Mouse (Mus musculus) midbrain, postnatal 0 days (tissue): ENCODE results near the gene Cabp2. TPM values are rescaled to one million over a fixed set of nuclear protein-coding genes. Genes with fewer than 3 reads are reported as not detected.

Source experiments
- ATAC-seq: fragments of 200-750 bp; cut with Nextera tagmentation; 2 replicates; pipeline ENCODE4 v1.8.0; 2017; ENCODE audit warnings: moderate number of reproducible peaks, mild to moderate bottlenecking, moderate TSS enrichment, moderate library complexity; ENCODE audit not compliant: low FRiP score
- DNase-seq: peaks from one replicate; pipeline ENCODE4 v3.0.0-alpha.2; 2015; ENCODE audit warnings: low spot score
- H3K27ac ChIP-seq: fragments of 300-500 bp; sonication (generic); 2 replicates; pipeline ENCODE4 v1.5.1; 2014; ENCODE audit warnings: low read depth, mild to moderate bottlenecking, low read length, mixed read lengths
- H3K27me3 ChIP-seq: fragments of 300-500 bp; sonication (generic); 2 replicates; pipeline ENCODE4 v1.6.1; 2014; ENCODE audit warnings: low read length, control low read depth, mixed read lengths; ENCODE audit not compliant: insufficient read depth
- H3K36me3 ChIP-seq: fragments of 300-500 bp; sonication (generic); 2 replicates; pipeline ENCODE4 v1.6.1; 2014; ENCODE audit warnings: low read length, control low read depth, mixed read lengths; ENCODE audit not compliant: insufficient read depth
- H3K4me1 ChIP-seq: fragments of 300-500 bp; sonication (generic); 2 replicates; pipeline ENCODE4 v1.6.1; 2014; ENCODE audit warnings: mild to moderate bottlenecking, control low read depth, antibody characterized with exemption, low read length, mixed read lengths; ENCODE audit not compliant: insufficient read depth
- H3K4me2 ChIP-seq: fragments of 300-500 bp; sonication (generic); 2 replicates; pipeline ENCODE4 v1.6.1; 2014; ENCODE audit warnings: low read depth, mild to moderate bottlenecking, low read length, mixed read lengths; ENCODE audit not compliant: poor library complexity, severe bottlenecking
- H3K4me3 ChIP-seq: fragments of 300-500 bp; sonication (generic); 2 replicates; pipeline ENCODE4 v1.5.1; 2014; ENCODE audit warnings: low read depth, mild to moderate bottlenecking, low read length, moderate library complexity
- H3K9ac ChIP-seq: fragments of 300-500 bp; sonication (generic); replicated peaks from 2 replicates; pipeline ENCODE4 v1.6.1; 2014; ENCODE audit warnings: mild to moderate bottlenecking, low read length, moderate library complexity, mixed read lengths; ENCODE audit not compliant: poor library complexity, severe bottlenecking
- H3K9me3 ChIP-seq: fragments of 300-500 bp; sonication (generic); 2 replicates; pipeline ENCODE4 v1.6.1; 2016; ENCODE audit warnings: low read length, control low read depth
- CTCF ChIP-seq: IDR thresholded peaks from 2 replicates; pipeline ENCODE4 v1.5.1; 2016; ENCODE audit warnings: antibody characterized with exemption, mild to moderate bottlenecking
- WGBS: fragments of 180-500 bp; shearing (Covaris S2); extraction: QIAGEN DNeasy Blood & Tissue Kit; methylation state at CpG from one replicate; pipeline ENCODE4 v1.1.7; 2014; 5-methylcytosine and 5-hydroxymethylcytosine counted together
- polyA plus RNA-seq: library from polyadenylated mRNA; unstranded; fragments of >200 nt; fragmentation: Nextera tagmentation; extraction: Ambion mirVana; gene quantifications from 2 replicates; pipeline ENCODE4 v1.2.1, GENCODE M21; 2015
- total RNA-seq: library from RNA; depleted of rRNA; stranded (reverse); fragments of >200 nt; gene quantifications from 2 replicates; pipeline ENCODE4 v1.2.3, GENCODE M21; 2014

The Cabp2 gene
- total and polyA plus RNA-seq, 2 experiments from 2014 or later: not detected

DNA sequence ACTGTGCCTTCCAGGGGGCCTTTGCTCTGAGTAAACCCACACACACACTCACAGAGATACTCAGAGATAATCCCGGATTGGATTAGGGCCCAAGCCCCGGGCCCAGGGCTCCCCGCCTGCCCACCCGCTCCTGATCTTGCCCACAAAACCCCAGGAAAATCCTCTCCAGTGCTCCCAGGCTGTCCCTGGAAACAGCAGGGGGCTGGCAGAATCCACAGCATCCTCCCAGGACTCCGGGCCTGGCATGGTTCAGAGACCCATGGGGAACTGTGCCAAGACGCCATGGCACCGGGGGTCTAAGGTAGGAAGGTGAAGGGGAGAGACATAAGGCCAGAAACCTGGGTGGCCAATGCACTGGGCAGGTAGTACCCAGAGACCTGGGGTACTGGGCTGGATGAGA lies 1.9 kb downstream of the Cabp2 start:
- Histone ChIP-seq H3K27me3 (no peaks in the 10 kb centered on the region), H3K9me3 (no peaks in the 10 kb centered on the region), H3K9ac (no peak overlapping the region), H3K4me2 (no peak overlapping the region), H3K27ac (no peak overlapping the region), H3K4me1 (no peaks in the 10 kb centered on the region), H3K4me3 (no peak overlapping the region), H3K36me3 (no peaks in the 10 kb centered on the region)
- 83% methylated on average over 7 of the region's 7 CpGs for WGBS
- ATAC-seq (no peak), DNase-seq (no peak)
- no peak for TF ChIP-seq CTCF

DNA sequence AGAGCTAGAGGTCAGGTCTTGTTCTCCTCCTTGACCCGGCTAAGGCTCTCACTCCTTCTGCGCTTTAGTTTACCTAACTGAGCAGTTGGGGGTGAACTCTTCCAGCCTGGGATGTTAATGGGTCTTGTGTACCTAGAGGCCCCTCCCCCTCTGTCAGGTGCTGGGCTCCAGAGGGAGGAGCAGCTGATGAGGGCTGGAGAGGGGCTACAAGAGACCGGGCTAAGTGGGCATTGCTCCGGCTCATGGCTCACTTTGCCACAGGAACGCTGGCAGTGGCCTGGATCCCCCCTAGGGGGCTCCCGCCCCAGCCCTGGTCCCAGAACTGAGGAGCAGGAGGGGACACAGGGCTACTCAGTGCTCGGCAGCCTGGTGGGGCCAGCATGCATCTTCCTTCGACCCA lies 2.4 kb downstream of the Cabp2 start:
- TF ChIP-seq CTCF: no peak
- H3K4me3 ChIP-seq: no peak overlapping the region
- H3K4me1 ChIP-seq: no peaks in the 10 kb centered on the region
- no peaks in the 10 kb centered on the region for H3K9me3 ChIP-seq
- ATAC-seq (no peak), DNase-seq (no peak)
- no peak overlapping the region for H3K27ac ChIP-seq
- 31% methylated on average over 8 of the region's 8 CpGs for WGBS
- H3K36me3 ChIP-seq: no peaks in the 10 kb centered on the region
- no peak overlapping the region for H3K4me2 ChIP-seq
- H3K27me3 ChIP-seq: no peaks in the 10 kb centered on the region
- H3K9ac ChIP-seq: no peak overlapping the region

DNA sequence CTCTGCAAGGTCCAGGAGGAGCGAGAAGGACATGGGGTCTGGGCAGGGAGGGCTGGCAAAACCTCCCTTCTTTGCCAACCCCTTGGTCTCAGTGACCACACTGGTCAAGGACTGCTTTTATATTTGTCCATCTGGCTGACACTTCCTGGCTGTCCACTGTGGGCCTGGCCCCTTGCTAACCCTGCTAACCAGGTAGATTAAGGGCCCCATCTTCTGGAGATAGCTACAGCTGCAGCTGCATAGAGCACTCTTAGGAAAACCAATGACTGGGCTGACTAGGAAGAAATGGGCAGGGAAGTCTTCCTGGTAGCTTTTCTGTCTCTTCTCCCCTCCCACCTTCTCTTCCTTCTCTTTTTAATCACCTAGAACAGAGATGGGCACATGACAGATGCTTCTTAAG lies 3.6 kb downstream of the Cabp2 start:
- no peak overlapping the region for H3K4me2 ChIP-seq
- 88% methylated on average over 1 of the region's 1 CpGs for WGBS
- no peak for DNase-seq
- H3K27me3 ChIP-seq: no peaks in the 10 kb centered on the region
- no peaks in the 10 kb centered on the region for H3K4me1 ChIP-seq
- no peak overlapping the region for H3K4me3 ChIP-seq
- no peaks in the 10 kb centered on the region for H3K9me3 ChIP-seq
- TF ChIP-seq CTCF: peak; percentile 44
- no peaks in the 10 kb centered on the region for H3K36me3 ChIP-seq
- H3K27ac ChIP-seq: no peak overlapping the region
- no peak for ATAC-seq
- H3K9ac ChIP-seq: no peak overlapping the region

DNA sequence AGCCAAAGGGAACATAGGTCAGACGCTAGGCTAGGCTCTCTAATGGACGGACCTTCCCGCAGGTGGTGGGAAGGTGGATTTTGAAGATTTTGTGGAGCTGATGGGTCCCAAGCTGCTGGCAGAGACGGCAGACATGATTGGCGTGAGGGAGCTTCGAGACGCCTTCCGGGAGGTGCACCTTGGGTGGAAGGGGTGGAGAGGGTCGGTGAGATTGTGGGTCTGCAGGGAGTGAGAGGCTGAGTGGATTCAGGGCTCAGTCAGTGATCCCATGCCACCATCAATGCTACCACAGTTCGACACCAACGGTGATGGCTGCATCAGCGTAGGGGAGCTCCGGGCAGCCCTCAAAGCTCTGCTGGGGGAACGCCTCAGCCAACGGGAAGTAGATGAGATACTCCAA lies 4.8 kb downstream of the Cabp2 start:
- TF ChIP-seq CTCF: no peak
- no peaks in the 10 kb centered on the region for H3K9me3 ChIP-seq
- WGBS: 90% methylated on average over 15 of the region's 15 CpGs
- H3K27me3 ChIP-seq: no peaks in the 10 kb centered on the region
- no peak overlapping the region for H3K4me3 ChIP-seq
- H3K27ac ChIP-seq: no peak overlapping the region
- DNase-seq (no peak), ATAC-seq (no peak)
- H3K4me1 ChIP-seq: no peaks in the 10 kb centered on the region
- no peak overlapping the region for H3K4me2 ChIP-seq
- H3K36me3 ChIP-seq: no peaks in the 10 kb centered on the region
- H3K9ac ChIP-seq: no peak overlapping the region

DNA sequence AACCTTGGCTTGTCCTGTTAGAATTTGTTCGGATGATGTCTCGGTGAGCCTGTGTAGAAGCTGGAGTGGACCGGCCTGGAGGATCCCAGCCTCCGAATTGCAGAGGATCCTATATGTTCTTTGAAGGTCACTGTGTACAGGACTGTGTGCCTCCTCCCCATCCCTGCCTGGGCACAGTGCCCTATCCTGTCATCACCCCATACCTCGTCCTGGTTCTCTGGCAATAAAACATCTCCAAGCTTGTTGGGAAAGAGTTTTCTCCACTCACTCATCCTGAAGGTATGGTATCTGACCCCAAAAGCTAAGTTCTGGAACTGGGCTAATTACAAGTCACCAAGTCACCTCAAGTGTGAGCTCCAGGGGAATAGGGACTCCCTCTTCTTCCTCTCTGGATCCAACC lies 5.7 kb downstream of the Cabp2 start:
- Histone ChIP-seq H3K4me1 (no peaks in the 10 kb centered on the region), H3K9ac (no peak overlapping the region), H3K9me3 (no peaks in the 10 kb centered on the region), H3K27ac (no peak overlapping the region), H3K36me3 (no peaks in the 10 kb centered on the region), H3K4me2 (no peak overlapping the region), H3K27me3 (no peaks in the 10 kb centered on the region), H3K4me3 (no peak overlapping the region)
- no peak for TF ChIP-seq CTCF
- ATAC-seq (no peak), DNase-seq (no peak)
- 86% methylated on average over 5 of the region's 5 CpGs for WGBS

DNA sequence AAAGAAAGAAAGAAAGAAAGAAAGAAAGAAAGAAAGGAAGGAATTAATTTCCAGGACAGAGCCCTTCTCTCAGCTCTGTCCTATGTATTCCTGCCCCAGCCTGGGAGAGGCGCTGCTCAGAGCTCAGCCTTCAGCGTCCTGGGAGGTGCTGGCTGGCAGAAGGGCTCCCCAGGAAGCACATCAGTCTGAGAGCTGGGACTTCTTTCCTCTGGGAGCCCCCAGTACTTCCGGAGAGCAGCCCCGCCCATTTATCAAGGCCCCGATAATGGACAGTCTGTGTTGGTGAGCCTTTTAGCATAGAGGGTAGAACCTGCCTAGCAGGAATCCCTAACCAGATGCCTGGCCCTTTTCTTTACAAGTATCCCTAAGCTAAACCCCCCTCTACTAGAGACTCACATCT lies 6.8 kb downstream of the Cabp2 start:
- Histone ChIP-seq H3K27ac (no peak overlapping the region), H3K9ac (no peak overlapping the region), H3K36me3 (no peaks in the 10 kb centered on the region), H3K4me2 (no peak overlapping the region), H3K4me3 (no peak overlapping the region), H3K4me1 (no peaks in the 10 kb centered on the region), H3K27me3 (no peaks in the 10 kb centered on the region), H3K9me3 (no peaks in the 10 kb centered on the region)
- ATAC-seq (no peak), DNase-seq (no peak)
- no peak for TF ChIP-seq CTCF
- WGBS: 56% methylated on average over 5 of the region's 5 CpGs

DNA sequence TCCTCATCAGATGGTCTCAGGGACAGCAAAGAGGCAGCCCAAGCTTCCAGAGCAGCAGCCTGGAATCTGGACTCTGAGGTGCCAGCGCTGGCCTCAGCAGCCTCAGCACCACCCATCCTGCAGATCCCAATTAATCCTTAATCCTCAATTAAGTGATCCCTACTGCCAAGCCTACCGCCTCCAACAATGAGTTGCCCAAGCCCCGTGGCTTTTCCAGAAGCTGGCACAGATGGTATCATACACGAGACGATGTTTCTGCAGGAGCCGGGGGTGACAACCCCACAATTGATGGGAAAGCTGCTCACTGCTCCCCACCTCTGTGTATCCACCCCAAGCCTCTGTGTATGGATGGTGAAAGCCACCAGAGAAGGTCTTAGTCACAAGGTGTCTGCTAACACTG lies 7.8 kb downstream of the Cabp2 start:
- Histone ChIP-seq H3K9me3 (no peaks in the 10 kb centered on the region), H3K4me1 (no peaks in the 10 kb centered on the region), H3K27me3 (no peaks in the 10 kb centered on the region), H3K36me3 (no peaks in the 10 kb centered on the region), H3K9ac (no peak overlapping the region), H3K27ac (no peak overlapping the region), H3K4me3 (no peak overlapping the region), H3K4me2 (no peak overlapping the region)
- ATAC-seq (no peak), DNase-seq (no peak)
- TF ChIP-seq CTCF: no peak
- WGBS: 48% methylated on average over 6 of the region's 6 CpGs
